Mouse (Mus musculus) heart, adult 18-20 months (tissue): Measurements from ENCODE around the gene Usp48. TPM values are rescaled to one million over a fixed set of nuclear protein-coding genes. Genes with fewer than 3 reads are reported as not detected.

ENCODE experiments used
- DNase-seq, 2 experiments: peaks; one replicate each; pipeline ENCODE4 v3.0.0; 2021 to 2022; ENCODE audit warnings: mixed read lengths in 1 of 2
- total RNA-seq, 2 experiments: library from RNA; stranded (reverse); gene quantifications; 2 replicates each; pipeline ENCODE4 v1.2.3; 2021

The Usp48 gene
- total RNA-seq, 2 experiments from 2014 or later = 25.4 to 35.2 TPM

DNA sequence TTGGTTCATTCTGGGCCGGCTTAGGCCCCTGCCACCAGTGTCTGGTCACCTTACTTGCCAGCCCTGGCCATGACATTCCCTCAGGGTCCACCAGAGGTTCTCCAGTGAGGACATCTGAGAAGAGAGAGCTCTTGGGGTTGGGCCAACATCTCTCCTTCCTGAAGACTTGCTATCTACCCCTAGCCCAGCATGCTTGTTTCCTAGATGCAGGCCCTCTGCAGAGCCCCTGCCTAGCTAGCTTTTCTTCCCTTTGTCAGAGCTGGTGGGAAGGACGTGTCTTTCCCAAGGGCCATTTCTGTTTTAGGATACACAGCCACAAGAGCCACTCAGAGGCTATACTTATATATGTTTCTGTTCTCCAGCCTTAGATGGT is 67.5 kb downstream of the Usp48 start:
- no peak for DNase-seq

GRCm38 (mm10) chr4:137661547-137661946 is 68.0 kb downstream of the Usp48 start:
- DNase-seq = no peak

- no peak for DNase-seq
These were observed 69.9 kb downstream of the Usp48 start for GRCm38 (mm10) chr4:137663491-137663890.

DNA sequence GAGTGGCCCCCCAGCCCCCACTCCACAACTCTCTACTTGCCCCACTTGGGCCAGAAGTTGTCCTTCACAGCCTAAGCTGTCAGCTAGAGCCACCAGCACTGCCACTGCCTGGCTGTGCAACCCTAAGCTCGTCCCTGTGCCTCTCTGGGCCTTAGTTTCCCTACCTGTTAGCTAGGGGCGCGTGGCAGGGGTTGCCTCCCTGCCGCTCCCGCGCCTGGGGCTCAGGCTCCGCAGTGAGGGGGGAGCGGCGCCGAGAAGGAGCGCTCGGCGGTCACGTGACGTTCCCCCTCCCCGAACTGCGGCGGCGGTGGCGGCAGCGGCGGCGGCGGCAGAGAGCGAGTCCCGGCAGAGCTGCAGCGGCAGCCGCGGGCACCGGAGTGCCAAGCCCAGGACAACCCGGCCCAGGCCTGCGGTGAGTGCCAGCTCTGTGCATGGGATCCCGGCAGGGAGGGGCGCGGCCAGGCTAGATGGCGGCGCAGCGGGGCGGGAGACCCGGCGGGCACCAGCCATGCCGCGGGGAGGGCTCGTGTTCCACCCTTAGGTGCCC is 71.0 kb downstream of the Usp48 start, which contains the start of gene Rap1gap:
Gene Rap1gap, plus strand, starts transcription at position 294 of the 547 bp plus-strand sequence.
- DNase-seq = peak in 1 of 2 experiments; percentile 32

DNA sequence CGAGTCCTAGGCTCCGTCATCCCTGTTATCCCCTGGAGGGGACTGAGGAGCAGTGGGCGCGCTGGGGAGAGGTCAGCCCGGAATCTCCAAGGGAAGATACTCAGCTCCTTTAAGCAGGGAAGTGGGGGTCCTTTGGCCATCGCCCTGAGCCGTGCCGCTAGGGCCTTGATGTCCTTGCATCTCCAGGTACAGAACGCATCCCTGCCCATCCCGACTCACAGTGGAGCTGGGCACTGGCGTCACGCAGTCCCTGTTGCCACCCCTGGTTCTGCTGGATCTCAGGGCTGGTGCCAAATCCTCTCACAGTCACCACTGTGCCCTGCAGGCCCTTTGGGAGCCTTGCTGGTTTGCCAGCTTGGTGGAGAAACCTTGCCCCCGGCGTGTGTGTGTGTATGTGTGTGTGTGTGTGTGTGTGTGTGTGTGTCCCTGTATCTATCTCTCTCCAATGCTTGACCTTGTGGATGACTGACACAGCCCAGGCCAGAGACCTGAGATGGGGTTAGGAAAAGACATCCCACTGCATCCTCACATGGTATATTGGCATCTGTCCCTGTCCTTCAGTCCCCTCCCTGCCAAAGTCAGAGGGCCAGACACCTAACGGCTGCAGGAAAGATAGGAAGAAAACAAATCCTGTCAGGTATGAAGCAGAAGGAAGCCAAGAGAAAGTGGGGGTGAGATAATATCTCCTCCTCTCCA is 71.6 kb downstream of the Usp48 start:
- no peak for DNase-seq

DNA sequence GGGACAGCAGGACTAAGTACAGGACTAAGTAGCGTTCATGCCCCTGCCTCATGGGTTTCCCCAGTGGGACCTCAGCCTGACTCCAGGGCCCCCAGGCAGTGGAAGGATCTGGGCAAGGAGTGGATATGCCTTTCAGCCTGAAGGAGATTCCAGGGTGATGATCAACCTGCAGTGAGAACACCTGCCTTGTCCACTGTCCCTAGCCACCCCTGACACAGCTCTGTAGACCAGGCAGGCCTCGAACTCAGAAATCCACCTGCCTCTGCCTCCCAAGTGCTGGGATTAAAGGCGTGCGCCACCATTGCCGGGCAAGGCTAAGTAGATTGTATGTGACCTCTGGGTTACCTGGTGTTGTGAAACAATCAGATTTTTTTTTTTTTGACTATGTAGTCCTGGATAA is 72.2 kb downstream of the Usp48 start:
- no peak for DNase-seq

DNA sequence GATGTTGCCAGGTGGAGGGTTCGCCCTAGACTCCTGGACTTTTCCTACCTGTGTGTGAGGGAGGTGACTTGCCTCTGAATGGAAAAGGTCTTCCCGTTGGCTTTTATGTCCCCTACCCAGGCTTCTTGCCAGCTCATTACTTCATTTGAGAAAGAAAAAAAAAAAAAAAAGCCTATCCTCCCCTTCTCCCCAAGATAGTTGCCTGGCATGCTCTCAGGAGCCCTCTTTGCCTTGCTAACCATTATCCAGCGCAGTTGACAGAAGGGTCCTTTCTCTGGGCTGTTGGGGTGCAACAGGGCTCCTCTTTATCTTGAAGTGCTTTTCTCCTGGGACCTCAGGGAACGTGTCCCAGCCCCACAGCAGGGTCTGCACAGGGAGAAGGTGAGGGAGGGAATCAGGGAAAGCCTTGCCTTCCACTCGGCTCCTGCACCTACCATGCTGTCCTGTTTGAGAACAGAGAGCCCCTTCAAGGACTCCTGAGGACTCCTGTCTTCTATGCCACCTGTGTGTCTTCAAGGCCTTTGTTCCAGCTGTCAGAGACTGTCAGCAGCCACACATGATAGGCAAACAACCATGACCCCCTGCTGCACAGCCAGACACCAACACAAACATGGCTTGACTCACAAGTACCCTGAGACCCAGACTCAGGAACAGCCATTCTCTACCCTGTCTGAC is 72.9 kb downstream of the Usp48 start:
- no peak for DNase-seq

DNA sequence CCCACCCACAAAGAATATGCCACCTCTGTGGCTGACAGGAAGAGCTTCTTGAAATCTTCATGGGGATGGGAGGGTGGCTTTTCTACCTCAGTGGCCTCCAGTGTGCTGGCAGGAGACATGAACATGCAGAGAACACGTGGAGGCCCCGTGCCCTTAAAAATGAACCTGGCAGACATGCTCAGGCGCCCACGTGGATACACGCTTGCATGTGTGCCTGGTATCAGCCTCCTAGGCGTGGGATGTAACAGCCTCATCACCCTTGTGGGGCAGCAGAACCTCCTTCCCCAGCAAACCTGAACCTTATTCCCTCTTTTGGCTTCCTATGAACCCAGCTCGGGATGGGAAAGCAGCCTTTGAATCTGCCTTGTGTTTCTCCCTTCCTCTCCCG is 73.4 kb downstream of the Usp48 start:
- DNase-seq = no peak

DNA sequence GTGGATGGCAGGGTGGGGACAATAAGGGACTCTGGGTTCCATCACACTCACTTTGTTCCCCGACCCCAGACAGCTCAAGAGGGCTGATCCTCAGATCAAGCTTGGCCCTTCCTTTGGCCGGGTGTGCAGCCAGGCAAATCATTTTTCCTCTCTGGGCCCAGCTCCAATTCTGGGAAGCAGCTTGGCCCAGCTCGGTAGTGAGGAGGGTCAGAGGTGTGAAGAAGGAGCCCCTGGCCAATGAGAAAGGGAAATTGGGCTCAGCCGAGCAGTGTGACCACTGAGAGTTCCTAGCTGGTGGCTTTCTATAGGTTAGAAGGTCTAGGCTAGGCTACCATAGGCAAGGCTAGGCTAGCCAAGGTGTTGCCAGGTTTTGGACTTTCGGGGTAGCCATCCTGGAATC is 74.2 kb downstream of the Usp48 start:
- DNase-seq = no peak

GRCm38 (mm10) chr4:137671711-137672500 is 78.4 kb downstream of the Usp48 start:
- DNase-seq = no peak

DNA sequence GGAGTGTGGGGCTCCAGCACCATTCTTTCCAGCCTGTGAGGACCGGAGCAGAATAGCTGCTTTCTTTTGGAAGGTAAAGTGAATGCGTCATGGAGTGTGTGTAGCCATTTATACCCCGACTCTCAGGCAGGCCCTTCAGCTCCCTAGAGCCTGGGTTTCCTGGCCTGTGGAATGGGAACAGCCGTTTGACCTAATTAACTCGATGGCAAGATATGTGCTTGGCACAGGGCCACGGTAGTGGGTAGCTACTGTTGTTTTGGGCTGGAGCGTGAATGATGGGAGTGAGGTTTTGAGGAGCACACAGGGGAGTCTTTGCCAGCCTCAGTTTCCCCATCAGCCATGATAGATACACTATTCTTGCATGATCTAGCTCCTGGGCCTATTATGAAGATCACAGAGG is 82.0 kb downstream of the Usp48 start:
- DNase-seq = no peak

- peak; percentile 54 to 85 for DNase-seq
These were observed 82.5 kb downstream of the Usp48 start for GRCm38 (mm10) chr4:137676057-137676456.

DNA sequence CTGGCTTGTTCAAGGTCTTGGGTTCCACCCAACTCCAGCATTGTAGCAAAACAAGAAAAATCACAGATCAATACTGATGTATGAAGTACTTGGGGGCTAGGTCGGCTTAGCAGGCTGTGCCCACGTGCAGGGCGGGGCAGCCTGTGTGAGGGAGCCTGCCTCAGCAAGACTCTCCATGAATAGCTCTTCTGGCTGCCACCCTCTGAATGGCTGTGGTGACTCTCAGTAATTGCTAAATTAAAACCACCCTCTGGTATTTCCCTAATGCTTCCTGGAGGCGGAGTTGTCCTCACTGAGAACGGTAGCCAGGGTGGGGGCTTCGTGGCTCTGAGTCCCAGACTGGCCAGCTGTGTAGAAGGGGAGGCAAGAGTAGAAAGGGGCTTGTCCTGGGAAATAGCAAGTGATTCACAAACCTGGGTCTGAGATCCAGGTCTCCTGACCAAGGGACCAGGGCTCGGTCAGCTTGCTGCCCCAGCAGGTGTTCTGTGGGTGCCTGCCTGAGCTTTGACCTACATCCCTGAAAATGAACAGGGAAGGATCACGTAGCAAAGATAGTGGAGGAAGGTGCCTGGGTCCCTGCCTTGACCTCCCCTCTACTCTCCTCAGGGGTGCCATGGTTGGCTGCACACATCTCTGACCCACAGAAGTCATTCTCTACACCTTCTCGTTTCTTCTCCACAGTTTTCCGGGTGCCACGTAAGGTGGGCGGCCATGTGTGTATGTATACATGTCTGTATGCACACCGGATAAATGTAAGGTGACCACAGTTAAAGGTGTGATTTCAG is 83.3 kb downstream of the Usp48 start:
- no peak for DNase-seq

DNA sequence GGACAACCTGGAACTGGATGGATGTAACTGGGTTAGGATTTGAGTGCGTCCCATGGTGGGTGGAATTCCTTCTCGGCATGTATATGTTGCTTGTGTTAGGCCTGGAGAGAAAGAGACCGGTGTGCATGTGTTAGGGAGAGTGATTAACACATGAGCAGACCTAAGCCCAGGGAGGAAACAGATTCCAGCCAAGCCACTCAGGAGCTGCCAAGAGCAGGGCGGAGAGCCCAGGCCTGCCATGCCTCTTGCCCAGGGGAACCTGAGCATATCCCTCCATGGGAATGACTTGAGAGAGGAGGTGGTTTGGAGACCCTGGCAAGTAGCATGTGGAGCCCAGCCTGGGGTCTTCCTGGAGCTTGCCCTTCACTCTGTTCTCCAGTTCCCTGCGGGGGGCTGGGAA is 84.4 kb downstream of the Usp48 start:
- DNase-seq = peak; percentile 48 to 54

- DNase-seq = no peak
These were observed 85.0 kb downstream of the Usp48 start for GRCm38 (mm10) chr4:137678568-137678967.

DNA sequence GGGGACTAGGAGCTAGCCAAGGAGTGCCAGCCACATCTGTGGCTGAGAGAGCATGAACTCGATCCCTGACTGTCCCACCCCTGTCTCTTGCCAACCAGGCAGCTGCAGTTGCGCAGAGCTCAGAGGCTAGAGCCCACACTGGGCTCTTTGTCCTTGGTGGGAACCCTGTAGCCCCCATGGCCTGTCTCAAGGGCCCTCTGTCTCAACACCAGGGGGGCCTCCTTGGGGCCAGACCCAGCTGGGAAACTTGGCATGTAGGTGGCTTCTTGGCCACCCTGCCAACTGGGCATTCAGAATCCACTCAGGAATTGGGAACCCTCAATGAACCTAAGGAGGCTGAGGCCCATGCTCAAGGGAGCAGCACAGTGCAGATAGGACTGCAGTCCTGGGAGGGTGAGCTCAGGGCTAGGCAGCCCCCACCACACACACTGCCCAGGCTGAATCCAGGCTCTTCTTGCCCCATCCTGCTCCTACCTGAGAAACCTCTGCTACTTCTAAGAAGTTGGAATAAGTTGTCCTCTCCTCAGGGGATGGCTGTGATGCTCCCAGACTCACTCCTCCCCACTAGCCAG is 86.5 kb downstream of the Usp48 start:
- DNase-seq = no peak

DNA sequence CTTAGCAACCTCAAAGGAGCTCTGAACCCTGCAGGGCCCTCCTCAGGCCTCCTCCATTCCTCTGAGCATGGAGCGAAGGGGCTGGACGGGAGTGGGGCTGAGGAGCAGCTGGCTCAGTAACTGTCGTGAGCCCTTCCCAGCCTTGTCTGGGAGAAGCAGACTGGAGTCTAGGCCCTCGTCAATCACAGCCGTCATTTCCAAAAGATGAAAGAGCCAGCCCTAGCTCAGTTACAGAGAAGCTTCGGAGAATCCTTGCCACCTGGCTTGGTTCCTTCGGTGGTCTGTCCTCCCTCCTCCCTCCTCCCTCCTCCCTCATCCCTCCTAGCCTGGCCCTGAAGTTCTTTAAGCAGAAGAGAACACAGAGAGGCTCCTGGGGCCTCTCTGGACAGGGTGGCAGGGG is 87.2 kb downstream of the Usp48 start:
- no peak for DNase-seq

GRCm38 (mm10) chr4:137681408-137682104 is 88.0 kb downstream of the Usp48 start:
- DNase-seq = no peak

GRCm38 (mm10) chr4:137682961-137683453 is 89.5 kb downstream of the Usp48 start:
- peak in 1 of 2 experiments; percentile 61 for DNase-seq

DNA sequence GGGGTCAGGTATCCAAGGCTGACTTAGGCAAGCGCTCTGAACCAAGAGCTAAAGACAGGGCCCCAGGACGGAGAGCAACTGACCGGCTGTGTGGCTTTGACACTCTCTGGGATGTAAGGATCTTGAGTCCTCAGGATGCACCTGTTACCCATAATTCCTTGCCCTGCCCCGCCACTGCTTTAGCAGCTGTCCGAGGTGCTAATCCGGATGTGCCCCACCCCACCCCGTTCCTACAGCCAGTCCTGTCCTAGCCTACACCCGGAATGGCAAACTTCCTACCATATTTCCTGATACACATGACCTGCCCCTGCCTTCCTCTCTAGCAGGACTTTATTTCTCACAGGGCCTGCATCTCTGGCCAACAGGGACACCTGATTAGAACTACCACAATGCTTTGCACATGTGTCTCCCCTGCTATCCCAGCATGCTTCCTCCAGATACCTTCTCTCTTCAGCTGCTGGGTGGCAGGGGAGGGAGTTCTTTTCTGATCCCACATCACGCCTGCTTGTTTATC is 91.3 kb downstream of the Usp48 start:
- DNase-seq = peak in 1 of 2 experiments; percentile 39

GRCm38 (mm10) chr4:137686303-137686702 is 92.7 kb downstream of the Usp48 start:
- DNase-seq = no peak
